Mouse (Mus musculus) small intestine, adult 2 months (tissue): ENCODE data around the gene Adam22. TPM values are rescaled to one million over a fixed set of nuclear protein-coding genes. Genes with fewer than 3 reads are reported as not detected.

Experiments
- H3K27ac ChIP-seq: fragments of 200-500 bp; 2 replicates; pipeline ENCODE4 v1.5.1; 2012; ENCODE audit warnings: low read depth, low read length, control low read depth, inconsistent platforms; ENCODE audit not compliant: insufficient read depth
- H3K27me3 ChIP-seq: fragments of 200-500 bp; 2 replicates; pipeline ENCODE4 v1.6.1; 2012; ENCODE audit warnings: mild to moderate bottlenecking, moderate library complexity, low read length, inconsistent platforms; ENCODE audit not compliant: control insufficient read depth, insufficient read depth
- H3K36me3 ChIP-seq: fragments of 200-500 bp; 2 replicates; pipeline ENCODE4 v1.6.1; 2012; ENCODE audit warnings: mild to moderate bottlenecking, low read length, control low read depth, inconsistent platforms; ENCODE audit not compliant: control insufficient read depth, insufficient read depth
- H3K4me1 ChIP-seq: fragments of 200-500 bp; 2 replicates; pipeline ENCODE4 v1.6.1; 2012; ENCODE audit warnings: low read length, inconsistent platforms, mixed read lengths; ENCODE audit not compliant: control insufficient read depth, insufficient read depth, insufficient read length
- H3K4me3 ChIP-seq: fragments of 200-500 bp; 2 replicates; pipeline ENCODE4 v1.5.1; 2012; ENCODE audit warnings: low read depth, mild to moderate bottlenecking, control low read depth, inconsistent platforms, low read length, moderate library complexity
- CTCF ChIP-seq: fragments of 200-500 bp; IDR thresholded peaks from 2 replicates; pipeline ENCODE4 v1.5.1; 2012; ENCODE audit warnings: low read depth, mild to moderate bottlenecking, control low read depth, inconsistent platforms, low read length, moderate library complexity, mixed read lengths; ENCODE audit not compliant: insufficient replicate concordance, insufficient read length; ENCODE audit errors: extremely low read depth
- POLR2A ChIP-seq: fragments of 200-500 bp; IDR thresholded peaks from 2 replicates; pipeline ENCODE4 v1.6.1; 2012; ENCODE audit warnings: low read depth, mild to moderate bottlenecking, control low read depth, inconsistent platforms, low read length, moderate library complexity
- WGBS: fragments of 180-500 bp; shearing (Covaris S2); methylation state at CpG from one replicate; pipeline ENCODE4 v1.1.7; 2018; 5-methylcytosine and 5-hydroxymethylcytosine counted together
- polyA plus RNA-seq: library from polyadenylated mRNA; depleted of rRNA; stranded (reverse); fragments of >200 nt; gene quantifications from 2 replicates; pipeline ENCODE4 v1.2.3, GENCODE M21; 2012

Gene Adam22
- polyA plus RNA-seq, 1 experiment = 0.22 TPM

GRCm38 (mm10) chr5:8356326-8356725 is 11.6 kb downstream of the Adam22 start:
- H3K27me3 ChIP-seq = no peaks in the 10 kb centered on the region
- 54% methylated on average over 2 of the region's 2 CpGs for WGBS
- no peak overlapping the region for H3K27ac ChIP-seq
- no peaks in the 10 kb centered on the region for H3K36me3 ChIP-seq
- no peak overlapping the region for H3K4me3 ChIP-seq
- H3K4me1 ChIP-seq = no peaks in the 10 kb centered on the region
- no peak for TF ChIP-seq POLR2A
- TF ChIP-seq CTCF = no peak

GRCm38 (mm10) chr5:8349557-8349956 is 18.4 kb downstream of the Adam22 start:
- H3K36me3 ChIP-seq = no peaks in the 10 kb centered on the region
- no peak for TF ChIP-seq POLR2A
- no peak for TF ChIP-seq CTCF
- no peak overlapping the region for H3K27ac ChIP-seq
- WGBS = 62% methylated on average over 10 of the region's 10 CpGs
- no peak overlapping the region for H3K4me3 ChIP-seq
- H3K4me1 ChIP-seq = no peaks in the 10 kb centered on the region
- H3K27me3 ChIP-seq = no peaks in the 10 kb centered on the region

GRCm38 (mm10) chr5:8346329-8346728 is 21.6 kb downstream of the Adam22 start:
- TF ChIP-seq CTCF (no peak), POLR2A (no peak)
- H3K27ac ChIP-seq = no peak overlapping the region
- H3K27me3 ChIP-seq = no peaks in the 10 kb centered on the region
- H3K4me3 ChIP-seq = no peak overlapping the region
- no peaks in the 10 kb centered on the region for H3K4me1 ChIP-seq
- no peaks in the 10 kb centered on the region for H3K36me3 ChIP-seq

GRCm38 (mm10) chr5:8343296-8343695 is 24.7 kb downstream of the Adam22 start:
- H3K4me1 ChIP-seq = no peaks in the 10 kb centered on the region
- TF ChIP-seq CTCF (no peak), POLR2A (no peak)
- no peaks in the 10 kb centered on the region for H3K27me3 ChIP-seq
- H3K36me3 ChIP-seq = no peaks in the 10 kb centered on the region
- no peak overlapping the region for H3K4me3 ChIP-seq
- no peak overlapping the region for H3K27ac ChIP-seq
- WGBS = 73% methylated on average over 3 of the region's 3 CpGs

- H3K4me1 ChIP-seq = no peaks in the 10 kb centered on the region
- H3K27me3 ChIP-seq = no peaks in the 10 kb centered on the region
- no peak overlapping the region for H3K4me3 ChIP-seq
- no peak for TF ChIP-seq POLR2A
- TF ChIP-seq CTCF = no peak
- H3K27ac ChIP-seq = no peak overlapping the region
- no peaks in the 10 kb centered on the region for H3K36me3 ChIP-seq
- WGBS = 88% methylated on average over 4 of the region's 4 CpGs
These were observed 26.3 kb downstream of the Adam22 start for GRCm38 (mm10) chr5:8341676-8342075.

GRCm38 (mm10) chr5:8327645-8328269 is 40.2 kb downstream of the Adam22 start:
- Histone ChIP-seq H3K4me1 (no peaks in the 10 kb centered on the region), H3K27ac (no peak overlapping the region), H3K4me3 (no peak overlapping the region), H3K27me3 (no peaks in the 10 kb centered on the region), H3K36me3 (no peaks in the 10 kb centered on the region)
- no peak for TF ChIP-seq CTCF
- TF ChIP-seq POLR2A = no peak
- 59% methylated on average over 4 of the region's 4 CpGs for WGBS

- Histone ChIP-seq H3K36me3 (no peaks in the 10 kb centered on the region), H3K4me1 (no peaks in the 10 kb centered on the region), H3K27ac (no peak overlapping the region), H3K4me3 (no peak overlapping the region), H3K27me3 (no peaks in the 10 kb centered on the region)
- WGBS = 75% methylated on average over 5 of the region's 5 CpGs
- TF ChIP-seq CTCF = no peak
- TF ChIP-seq POLR2A = no peak
These were observed 41.3 kb downstream of the Adam22 start for GRCm38 (mm10) chr5:8326671-8327070.
